Mouse (Mus musculus) frontal cortex, adult 2 months (tissue): ENCODE measurements around the gene Galnt4. TPM values are rescaled to one million over a fixed set of nuclear protein-coding genes. Genes with fewer than 3 reads are reported as not detected.
A peak's percentile ranks its signal among the peaks of the same experiment; 100 is the strongest.

ENCODE experiments used
- DNase-seq, 2 experiments: peaks; one replicate each; pipeline ENCODE4 v3.0.0; 2022; ENCODE audit warnings: low spot score in 1 of 2; ENCODE audit errors: extremely low spot score in 1 of 2
- polyA plus RNA-seq: library from polyadenylated mRNA; depleted of rRNA; stranded (reverse); fragments of >200 nt; gene quantifications from 2 replicates; pipeline ENCODE4 v1.2.3, GENCODE M21; 2012; rRNA removed

Galnt4 gene
- 1.3 TPM in 2 replicates for polyA plus RNA-seq

- peak; percentile 47 to 63 for DNase-seq
Measured at GRCm38 (mm10) chr10:99107964-99108363, at the start of gene Galnt4. Gene Galnt4, plus strand, starts transcription at chr10:99108159.

DNA sequence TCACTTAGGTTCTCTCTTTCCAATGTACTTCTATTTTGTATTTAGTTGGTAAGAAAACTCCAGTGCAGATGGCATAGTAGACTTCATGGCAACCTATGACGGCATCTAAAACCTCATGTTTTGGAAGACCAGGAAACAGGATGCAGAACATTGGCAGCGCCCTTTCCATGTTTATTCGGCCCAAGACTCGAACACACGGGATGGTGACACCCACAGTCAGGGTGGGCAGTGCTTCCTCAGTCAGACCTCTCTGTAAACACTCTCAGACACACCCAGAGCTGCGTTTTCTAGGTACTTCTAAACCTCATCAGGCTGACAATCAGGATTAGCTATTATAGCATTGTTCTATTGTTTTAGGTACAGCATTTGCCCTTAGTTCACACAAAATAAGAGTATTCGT is 47.4 kb upstream of the Galnt4 start:
- DNase-seq = no peak

DNA sequence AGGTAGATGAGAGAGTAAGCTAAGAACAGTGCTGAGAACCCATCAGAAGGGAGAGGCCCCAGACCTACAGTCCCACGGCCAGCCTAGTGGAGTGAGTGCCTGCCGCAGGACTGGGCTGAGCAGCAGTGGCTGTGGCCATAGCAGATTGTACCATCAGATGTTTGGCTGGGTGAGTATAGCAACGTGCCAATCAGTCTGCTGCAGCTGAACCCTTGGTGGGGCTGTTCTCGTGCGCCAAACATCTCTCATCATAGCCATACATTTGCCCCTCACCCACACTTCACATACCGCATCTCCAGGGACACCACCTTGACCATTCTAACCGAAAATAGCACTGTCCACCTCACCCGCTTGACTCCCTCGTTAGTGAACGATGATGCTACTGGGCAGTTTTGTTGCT is 46.5 kb upstream of the Galnt4 start:
- no peak for DNase-seq

- DNase-seq = no peak
Measured at GRCm38 (mm10) chr10:99062546-99062945, 45.4 kb upstream of the Galnt4 start.

DNA sequence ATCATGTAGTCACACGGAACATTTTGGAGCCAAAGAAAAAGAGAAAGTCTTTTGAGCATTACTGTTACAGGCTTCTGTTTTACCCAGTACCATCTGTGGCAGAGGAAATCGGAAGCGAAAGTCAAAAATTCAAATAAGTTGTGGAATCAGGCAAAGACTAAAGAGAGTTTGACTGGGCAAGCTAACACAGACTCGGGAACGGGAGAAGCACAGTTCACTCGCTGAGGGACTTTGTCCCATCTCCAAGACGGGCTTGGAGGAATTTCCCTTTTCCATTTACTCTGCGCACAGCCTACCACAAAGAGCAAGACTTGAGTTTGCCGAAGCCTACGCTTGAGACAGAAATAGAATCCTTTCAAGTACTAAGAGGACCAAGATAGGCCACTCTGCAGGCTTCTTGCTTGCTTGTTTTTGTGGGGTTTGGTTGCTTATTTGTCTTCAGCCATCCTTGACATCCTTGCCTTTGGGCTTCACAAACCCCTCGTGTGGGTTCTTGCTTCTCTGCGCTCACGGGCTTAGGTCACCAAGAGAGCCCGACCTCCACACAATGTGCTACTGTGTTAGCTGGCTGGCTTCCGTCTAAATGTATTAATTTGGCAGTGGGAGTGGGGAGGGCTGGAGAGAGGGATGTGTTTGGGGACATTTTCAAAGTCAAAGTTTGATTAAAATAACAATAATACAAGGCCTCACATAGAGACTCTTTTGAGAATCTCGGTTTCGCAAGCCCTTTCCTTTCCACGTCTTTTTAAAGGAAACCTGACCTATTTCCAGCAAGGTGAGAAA is 31.7 kb upstream of the Galnt4 start:
- peak; percentile 46 to 70 for DNase-seq

DNA sequence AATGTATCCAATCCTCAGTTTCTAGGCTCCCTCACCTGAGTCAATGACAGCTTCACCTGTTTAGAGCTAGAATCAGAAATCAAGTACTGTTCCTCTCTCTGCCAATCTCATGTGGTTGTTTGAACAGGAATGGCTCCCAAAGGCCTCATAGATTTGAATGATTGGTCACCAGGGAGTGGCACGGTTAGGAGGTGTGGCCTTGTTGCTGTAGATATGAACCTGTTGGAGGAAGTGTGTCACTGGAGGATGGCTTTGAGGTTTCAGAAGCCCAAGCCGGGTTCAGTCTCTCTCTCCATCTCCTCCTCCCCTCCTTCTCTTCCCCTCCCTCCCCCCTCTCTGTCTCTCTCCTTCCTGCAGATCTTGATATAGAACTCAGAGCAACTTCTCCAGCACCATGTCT is 29.3 kb upstream of the Galnt4 start:
- DNase-seq = no peak

- peak; percentile 81 to 85 for DNase-seq
Measured at GRCm38 (mm10) chr10:99081569-99081990, 26.4 kb upstream of the Galnt4 start.

DNA sequence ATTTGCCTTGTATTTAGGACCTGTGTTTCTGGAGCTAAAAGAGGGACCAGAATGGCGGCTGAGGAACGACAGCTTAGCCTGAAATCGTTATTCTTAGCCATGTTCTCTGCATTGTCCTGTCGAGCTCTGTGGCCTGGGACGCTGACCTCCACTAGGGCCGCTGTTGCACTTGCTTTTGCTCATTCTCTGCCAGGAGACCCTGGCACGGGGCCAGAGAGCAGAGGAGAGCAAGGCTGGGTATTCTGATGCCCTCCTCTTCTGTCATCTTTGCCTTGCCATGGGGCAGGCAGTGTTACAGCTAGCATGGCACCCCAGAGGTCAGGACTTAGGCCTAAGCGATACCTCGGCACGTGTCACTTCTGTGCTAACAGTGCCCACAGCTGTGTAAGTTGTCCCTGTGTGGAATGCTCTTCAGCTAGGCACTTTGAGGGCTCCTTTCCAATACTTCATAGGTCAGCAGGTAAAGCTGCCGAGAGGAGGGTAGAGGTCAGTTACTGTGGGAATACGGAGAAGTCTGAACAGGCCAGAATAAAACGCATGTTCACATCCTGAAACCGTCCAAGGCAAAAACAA is 24.4 kb upstream of the Galnt4 start:
- no peak for DNase-seq

DNA sequence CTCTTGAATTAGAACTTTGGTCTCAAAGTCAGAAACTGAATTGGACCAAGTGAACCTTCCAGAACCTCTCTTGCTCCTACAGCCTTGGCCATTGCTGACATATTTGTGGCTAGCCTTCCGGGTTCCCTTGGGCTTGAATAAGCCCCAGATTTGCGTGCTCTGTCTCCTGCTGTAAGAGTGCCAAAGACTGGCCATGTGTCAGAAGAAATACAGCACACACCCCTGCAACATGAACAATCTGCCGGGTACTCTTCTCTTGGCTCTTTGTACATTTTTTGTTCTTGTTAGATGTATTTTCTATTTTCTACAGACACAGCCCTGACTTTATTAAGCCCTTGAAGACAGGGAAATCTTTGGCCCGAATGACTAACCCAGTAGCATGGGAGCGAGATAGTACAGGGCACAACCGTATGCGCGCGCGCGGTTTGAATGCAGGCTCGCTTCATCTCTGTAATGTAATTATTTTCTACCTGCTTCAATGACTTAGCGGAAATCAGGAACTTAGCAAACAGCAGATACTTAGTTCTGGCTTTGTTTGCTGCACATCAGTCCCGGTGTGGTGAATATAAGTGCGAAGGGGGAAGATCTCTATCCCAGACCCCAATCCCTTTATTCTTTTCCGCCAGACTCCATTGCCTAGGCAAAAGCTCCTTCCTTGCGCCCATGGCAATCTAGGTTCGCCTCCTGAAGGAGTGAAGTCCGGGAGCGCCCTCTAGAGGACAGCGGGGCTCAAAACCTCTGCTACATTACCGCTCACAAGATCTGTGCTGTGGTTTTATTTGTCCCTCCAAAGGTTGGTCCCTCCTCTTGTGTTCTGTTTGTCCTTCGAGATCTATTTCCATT is 23.3 kb upstream of the Galnt4 start:
- DNase-seq = peak; percentile 76 to 95

DNA sequence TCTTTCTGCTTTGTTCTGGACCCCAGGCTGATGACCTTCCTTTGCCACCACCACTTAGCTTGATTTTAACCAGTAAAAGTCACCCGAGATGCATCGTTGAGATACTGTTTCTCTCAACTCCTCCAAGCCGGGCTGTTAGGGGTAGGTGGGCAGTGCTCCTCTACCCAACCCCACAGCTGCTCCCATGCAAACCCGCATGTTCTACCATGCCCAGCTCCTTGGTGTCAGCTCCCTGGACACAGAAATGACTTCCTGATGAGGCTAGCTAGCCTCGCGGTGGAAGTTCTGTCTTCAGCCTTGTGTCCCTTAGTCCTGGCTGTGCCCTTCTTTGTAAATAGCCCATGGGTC is 22.7 kb upstream of the Galnt4 start:
- no peak for DNase-seq

DNA sequence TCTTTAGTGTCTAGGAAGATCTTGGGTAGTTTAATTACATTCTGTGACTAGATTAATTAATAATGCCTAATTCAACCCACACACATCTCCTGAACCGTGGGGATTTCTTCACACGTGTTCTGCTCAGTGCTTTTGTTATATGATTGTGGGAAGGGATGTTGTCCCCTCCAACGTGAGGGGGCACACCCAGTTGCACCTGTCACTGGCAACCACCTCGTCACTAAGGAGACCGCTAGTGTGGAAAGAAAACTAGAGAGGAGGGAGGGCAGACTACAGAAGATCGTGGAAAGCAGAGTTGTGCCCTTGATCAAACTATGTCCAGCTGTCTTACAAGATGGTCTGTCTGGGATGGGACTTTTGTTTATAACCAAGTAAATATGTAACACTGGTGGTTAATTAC is 21.9 kb upstream of the Galnt4 start:
- no peak for DNase-seq

DNA sequence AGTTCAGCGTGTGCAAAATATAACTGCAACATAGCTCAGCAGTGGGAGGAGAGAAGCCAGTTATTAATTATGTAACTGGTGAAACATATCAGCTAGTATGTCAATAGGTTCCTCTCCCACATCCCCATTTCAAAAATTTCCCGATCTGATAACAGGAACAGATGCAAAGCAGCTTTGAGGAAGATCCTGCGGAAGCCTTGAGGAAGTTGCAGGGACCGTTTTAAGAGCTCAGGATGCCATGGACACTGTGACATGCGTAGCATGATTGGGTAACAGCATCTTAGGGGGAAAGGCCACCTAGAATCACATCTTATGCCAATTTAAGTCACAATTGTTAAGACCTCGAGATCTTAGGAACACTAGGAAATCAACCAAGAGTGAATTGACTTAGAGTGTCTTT is 18.1 kb upstream of the Galnt4 start:
- DNase-seq = no peak

- no peak for DNase-seq
Measured at GRCm38 (mm10) chr10:99093364-99093763, 14.6 kb upstream of the Galnt4 start.

DNA sequence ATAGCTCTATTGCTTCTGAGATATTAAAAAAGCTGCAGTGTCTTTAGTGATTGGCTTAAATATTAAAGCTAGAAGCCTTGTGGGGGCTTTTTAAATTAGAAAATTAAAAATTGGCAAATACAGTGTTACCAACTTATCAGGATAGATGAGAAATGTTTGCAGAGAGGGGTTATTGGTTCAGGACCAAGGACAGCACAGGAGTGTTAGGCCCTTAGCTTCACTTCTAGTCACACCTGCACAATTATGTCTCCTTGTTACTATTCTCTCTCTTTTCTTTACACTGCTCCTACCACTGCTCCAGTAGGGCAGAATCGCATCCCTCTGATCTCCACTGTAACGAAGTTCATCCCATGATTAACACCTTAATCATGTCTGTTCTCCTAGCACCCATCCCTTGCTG is 12.8 kb upstream of the Galnt4 start:
- no peak for DNase-seq

- DNase-seq = peak in 1 of 2 experiments; percentile 80
Measured at GRCm38 (mm10) chr10:99097374-99097773, 10.6 kb upstream of the Galnt4 start.

DNA sequence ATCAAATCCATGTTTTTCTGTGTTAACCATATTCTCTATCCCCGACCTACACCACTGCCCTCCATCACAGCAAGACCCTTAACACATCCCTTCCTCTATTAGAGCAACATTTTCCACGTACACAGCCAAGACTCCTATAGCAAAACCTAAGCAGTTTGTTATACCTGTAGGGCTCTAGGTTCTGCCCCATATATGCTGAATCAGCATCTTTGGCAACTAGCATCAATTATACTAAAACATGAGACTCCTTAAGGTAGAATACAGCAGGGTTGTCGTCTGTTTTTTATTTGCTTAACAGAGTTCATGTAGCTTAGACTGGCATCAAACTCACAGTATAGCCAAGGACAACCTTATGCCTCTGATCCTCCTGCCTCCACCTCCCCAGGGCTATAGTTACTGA is 2.4 kb upstream of the Galnt4 start:
- DNase-seq = no peak

DNA sequence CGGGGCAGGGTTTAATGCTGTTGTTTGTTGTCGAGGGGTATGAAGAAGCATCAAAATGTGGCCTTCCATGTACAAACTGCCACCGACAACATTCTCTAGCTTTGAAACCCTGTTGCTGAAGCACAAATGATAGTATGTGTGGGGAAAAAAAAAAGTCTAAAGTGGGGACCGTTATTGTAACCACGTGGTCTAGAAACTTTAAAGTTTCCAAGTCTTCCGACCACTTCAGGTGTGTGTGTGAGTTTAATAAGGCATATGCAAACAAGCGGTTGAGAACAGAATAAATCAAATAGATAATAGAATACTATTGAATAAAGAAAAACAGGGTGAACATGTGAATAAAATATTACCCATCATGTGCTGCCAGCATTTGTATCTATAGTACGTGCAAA is 1.7 kb upstream of the Galnt4 start:
- DNase-seq = no peak

GRCm38 (mm10) chr10:99106703-99107631 is 992 bp upstream of the Galnt4 start, which contains the start of gene Poc1b:
Gene Poc1b, plus strand, starts transcription at chr10:99107036.
- peak in 1 of 2 experiments; percentile 76 for DNase-seq

DNA sequence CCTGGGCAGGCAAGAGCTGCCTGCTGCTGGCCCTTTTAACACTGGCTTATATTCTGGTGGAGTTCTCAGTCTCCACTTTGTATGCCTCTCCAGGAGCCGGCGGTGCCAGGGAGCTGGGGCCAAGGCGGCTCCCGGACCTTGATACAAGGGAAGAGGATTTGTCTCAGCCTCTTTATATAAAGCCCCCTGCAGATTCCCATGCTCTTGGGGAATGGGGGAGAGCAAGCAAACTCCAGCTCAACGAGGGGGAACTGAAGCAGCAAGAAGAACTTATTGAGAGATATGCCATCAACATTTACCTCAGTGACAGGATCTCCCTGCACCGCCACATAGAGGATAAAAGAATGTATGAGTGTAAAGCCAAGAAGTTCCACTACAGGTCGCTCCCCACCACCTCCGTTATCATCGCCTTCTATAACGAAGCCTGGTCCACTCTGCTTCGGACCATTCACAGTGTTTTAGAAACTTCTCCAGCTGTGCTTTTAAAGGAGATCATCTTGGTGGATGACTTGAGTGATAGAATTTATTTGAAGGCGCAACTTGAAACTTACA is 548 bp downstream of the Galnt4 start:
- DNase-seq = no peak

GRCm38 (mm10) chr10:99113533-99113932 is 5.6 kb downstream of the Galnt4 start:
- DNase-seq = no peak
